Mouse (Mus musculus) T-helper 17 cell (primary cell): ENCODE results near the gene Mtmr10.

Experiments used
- in situ Hi-C, 2 experiments: fragments of 300-600 bp; cut with MboI, MseI; formaldehyde crosslinking; loops; 1 replicate in 1 of 2; 2 replicates in 1 of 2; pipeline ENCODE4 v1.15.1; 2025; ENCODE audit warnings: high pct_unique_total_duplicates in 2 of 2

The Mtmr10 gene

DNA sequence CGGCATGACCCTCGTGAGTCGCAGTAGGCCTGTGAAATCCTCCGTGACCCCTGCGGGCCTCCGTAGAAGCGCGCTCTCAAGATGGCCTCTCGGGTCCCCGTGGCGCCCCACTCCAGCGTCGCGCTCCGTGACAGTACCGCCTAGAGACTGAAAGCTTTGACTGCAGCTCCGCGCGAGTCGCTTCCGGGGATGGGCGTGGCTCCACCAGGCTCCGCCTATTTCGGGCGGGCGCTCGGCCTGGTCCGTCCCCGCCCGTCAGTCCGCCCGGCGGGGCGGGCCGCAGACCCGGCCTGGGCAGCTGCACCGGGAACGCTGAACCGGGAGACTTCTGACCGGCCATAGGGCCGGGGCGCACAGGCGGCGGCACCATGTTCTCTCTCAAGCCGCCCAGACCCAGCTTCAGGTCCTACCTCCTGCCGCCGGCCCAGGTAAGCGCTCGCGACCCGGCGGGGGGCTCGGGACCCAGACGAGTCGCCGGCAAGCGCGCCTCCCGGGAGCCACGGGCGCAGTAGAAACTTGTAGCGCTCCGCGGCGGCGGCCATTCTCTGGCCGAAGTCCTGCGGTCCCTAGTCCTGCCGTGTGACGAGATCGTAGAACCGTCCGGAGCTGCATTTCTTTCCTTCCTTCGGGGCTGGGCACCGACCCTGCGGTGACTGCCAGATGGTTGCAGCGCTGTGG lies at the start of gene Mtmr10:
Mtmr10 (plus strand) TSS at position 240 of the 678 bp plus-strand sequence.
- in situ Hi-C loops: loop anchor here in 1 of 2 experiments (5.0 to 10.0 kb wide), 3 partner anchors 90 to 533 kb away; no protein-coding TSS in a partner anchor

DNA sequence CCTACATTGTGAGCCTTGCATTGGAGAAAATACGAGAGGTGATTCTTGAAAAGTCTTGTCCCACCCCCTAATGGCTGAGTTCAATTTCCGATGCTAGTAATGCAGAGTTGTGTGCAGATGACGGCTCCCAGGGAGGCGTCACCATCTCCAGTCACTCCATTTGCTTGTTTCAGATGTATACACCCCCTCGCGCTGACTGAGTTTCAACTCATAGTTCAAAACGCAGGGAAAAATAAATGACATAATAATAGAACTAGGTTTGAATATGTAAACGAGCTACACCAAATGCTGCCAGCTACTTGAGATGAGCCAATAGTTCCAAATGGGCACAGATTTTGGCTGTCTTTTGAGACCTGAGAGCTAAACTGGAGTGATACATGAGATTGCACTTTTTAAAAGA lies 49.7 kb upstream of the Mtmr10 start:
- in situ Hi-C loops: loop anchor here in 1 of 2 experiments (25.0 kb wide), 1 partner anchor 500 kb away; no protein-coding TSS in a partner anchor

DNA sequence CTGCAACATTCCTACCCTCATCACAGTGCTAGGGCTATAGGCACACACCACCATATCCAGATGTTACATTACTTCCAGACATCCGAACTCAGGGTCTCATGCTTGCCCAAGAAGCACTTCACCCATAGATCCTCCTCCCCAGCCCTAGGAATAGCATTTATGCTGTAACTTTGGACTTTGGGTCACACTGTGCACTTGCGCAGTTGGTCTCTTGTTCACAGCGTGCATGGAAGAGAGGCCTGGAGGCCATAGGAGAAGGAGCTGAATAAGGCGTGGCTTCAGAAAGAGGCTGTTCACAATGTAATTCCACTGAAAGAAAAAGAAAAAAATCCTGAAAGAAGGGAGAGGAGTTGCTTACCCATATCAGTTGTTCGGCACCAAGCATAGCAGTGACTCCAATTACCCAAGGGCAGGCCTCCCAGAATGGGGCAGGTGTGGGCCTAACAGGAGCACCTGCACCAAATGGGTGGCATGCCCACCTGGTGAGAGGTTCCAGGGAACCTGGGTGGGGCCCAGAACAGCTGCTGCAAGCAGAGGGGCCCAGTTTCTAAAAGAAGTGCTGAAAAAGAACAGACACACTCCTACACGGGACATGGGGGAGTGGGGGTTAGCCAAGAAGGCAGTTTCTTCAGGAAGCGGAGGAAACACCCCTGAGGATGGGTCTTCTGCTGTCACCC lies 48.9 kb upstream of the Mtmr10 start:
- in situ Hi-C loops: loop anchor here in 1 of 2 experiments (25.0 kb wide), 1 partner anchor 499 kb away; no protein-coding TSS in a partner anchor

DNA sequence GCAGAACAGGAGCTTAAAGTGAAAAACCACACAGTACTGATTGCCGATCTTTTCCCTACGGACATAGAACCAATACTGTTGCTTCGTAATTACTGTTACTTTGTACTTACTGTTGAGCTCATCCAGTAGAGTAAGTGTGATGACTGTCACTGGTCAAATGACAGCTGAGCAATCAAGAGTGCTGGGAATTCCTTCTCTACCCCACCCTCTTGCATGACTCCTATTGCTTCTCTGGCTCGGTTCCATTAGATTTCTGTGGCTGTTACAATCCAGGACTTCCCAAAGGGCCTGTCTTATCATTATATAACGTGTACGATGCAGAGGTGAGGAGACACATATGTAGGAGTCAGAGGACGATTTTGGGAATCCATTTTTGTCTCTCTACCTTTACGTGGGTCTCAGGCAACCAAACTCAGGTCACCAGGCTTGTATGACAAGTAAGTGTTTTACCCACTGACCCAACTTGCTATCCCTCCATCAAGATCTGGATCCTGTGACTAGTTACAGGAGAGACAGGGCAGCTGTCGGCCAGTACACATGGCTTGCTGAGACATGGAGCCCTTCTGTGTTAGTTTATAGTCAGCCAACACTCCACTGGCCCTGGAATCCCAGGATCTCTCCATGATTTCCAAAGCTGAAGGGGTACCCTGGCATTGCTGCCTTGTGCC lies 48.2 kb upstream of the Mtmr10 start:
- in situ Hi-C loops: loop anchor here in 1 of 2 experiments (25.0 kb wide), 1 partner anchor 498 kb away; no protein-coding TSS in a partner anchor

DNA sequence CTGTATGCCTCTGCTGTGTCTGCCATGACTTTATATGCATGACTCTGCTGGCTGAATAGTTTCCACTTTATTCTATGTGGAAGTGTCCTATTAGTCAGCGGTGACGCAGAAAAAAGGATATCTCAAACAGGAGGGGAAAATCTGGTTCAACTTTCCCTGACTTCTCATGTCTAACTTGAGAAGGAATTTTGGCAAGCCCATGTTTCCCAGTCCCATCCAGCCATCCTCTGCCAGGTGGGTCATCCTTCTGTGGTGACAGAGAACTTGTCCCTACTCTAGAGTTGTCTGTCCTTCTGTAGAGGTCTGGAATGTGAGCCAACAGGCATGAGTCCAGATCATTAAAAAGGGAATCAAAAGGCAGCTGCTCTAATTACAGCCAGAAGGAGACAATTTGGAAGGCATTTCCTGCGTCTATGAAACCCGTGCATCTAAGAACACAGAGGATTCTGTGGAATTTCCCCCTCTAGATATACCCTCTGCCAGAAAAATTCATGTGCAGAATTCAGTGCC lies 47.6 kb upstream of the Mtmr10 start:
- in situ Hi-C loops: loop anchor here in 1 of 2 experiments (25.0 kb wide), 1 partner anchor 497 kb away; no protein-coding TSS in a partner anchor

DNA sequence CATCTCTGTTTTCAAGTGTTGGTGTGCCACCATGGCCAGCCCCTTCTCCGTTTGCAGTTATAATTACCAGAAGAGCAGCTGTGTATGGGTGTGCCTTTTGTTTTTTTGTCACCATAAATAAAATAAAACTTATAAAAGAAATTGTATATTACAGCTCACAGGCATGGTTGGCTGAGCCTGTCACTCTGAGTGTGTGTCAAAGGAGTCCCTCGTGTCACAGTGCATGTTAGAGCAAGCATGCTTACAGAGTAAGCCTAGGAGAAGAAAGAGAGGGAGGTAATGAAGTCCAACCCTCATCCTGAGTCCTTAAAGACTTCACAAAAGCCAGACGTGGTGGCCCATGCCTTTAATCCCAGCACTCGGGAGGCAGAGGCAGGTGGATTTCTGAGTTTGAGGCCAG lies 45.0 kb upstream of the Mtmr10 start:
- in situ Hi-C loops: loop anchor here in 1 of 2 experiments (25.0 kb wide), 1 partner anchor 495 kb away; no protein-coding TSS in a partner anchor

DNA sequence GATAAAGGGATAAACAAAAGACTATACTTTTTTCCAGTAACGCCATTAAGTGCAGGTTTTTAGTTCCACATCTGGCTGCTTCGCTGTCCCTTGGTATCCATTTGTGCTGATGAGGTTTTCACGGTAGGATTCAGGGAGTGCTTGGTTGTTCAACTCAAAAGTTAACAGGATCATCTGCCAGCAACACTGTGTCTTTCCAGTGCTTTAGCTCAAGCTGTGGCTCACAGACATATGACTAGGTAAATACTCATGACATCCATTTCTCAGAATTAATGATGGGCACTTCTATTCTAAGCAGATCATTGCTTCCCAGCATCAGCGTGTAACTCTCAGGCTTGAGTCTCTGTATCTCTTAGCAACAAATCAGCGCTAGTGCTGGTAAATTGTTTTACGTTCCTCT lies 43.1 kb upstream of the Mtmr10 start:
- in situ Hi-C loops: loop anchor here in 1 of 2 experiments (25.0 kb wide), 1 partner anchor 493 kb away; no protein-coding TSS in a partner anchor

DNA sequence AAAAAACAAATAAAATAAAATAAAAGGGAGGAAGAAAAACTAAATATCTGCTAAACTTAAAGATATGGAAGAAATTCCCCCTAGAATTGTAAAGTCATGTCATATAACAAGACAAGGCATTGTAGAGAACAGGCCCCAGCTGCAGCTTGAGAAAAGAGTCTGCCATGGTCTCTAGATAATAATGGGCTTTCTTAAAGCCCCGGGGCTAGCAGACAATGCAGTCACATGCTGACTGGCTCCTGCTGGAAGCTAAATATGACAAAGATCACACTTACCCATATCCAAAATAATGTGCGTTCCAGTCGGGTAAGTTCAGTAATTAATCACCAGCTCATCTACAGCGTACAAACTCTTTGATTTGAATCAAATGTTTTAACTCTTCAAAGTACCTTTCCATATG lies 40.7 kb upstream of the Mtmr10 start:
- in situ Hi-C loops: loop anchor here in 1 of 2 experiments (25.0 kb wide), 1 partner anchor 491 kb away; no protein-coding TSS in a partner anchor

DNA sequence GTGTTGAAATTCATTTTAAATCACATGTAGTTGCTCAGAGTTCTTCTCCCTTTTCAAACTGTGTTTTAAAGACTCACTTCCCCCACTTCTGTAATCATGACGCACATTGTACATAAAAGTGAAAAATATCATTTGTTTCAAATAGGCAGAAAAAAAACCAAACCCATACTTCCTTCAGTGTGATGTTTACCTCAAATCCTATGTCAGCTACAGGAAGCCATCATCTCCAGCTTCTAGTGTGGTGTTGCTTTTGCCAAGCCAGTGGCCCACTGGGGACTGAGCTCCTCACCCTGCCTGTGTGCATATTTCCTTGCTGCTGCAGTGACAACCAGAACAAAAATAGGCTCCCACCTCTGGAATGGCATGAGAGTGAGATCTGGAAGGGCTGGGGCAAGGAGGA lies 39.1 kb upstream of the Mtmr10 start:
- in situ Hi-C loops: loop anchor here in 1 of 2 experiments (25.0 kb wide), 1 partner anchor 489 kb away; no protein-coding TSS in a partner anchor

DNA sequence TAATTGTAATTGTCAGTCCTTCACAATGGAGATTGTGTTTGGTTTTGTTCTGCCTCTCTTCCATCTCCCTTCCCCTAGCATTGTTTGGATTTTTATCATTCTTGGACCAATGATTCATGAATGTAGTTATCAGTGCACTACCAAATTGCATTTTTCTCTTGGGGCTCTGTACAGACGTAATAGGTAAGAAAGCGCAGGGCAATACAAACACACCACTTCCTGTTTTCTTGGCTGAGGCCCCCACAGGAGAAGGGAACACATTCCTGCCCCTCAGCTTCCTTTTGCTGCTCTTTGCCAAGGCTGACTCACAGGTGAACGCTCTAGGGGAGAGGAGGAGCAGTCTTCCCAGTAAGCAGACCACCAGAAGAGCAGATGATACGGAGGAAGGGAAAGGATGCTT lies 37.7 kb upstream of the Mtmr10 start:
- in situ Hi-C loops: loop anchor here in 1 of 2 experiments (25.0 kb wide), 1 partner anchor 488 kb away; no protein-coding TSS in a partner anchor

DNA sequence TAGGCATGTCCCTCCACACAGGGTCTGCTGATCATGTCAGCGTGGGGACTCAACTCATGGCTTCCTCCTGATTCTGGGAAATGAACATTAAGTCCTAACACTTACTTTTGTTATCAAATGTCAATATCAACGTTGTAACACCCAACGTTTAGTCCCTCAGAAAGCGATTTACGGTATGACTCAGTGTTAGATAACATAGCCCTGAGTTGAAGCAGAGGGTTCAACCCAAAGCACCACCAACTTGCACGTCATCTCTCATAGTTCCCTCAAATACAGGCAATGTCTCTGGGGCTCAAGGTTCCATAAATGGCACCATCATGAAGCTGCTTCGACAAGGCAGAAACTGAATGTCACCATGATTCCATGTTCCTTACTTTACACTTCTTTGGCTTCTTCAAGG lies 37.0 kb upstream of the Mtmr10 start:
- in situ Hi-C loops: no loop called here

DNA sequence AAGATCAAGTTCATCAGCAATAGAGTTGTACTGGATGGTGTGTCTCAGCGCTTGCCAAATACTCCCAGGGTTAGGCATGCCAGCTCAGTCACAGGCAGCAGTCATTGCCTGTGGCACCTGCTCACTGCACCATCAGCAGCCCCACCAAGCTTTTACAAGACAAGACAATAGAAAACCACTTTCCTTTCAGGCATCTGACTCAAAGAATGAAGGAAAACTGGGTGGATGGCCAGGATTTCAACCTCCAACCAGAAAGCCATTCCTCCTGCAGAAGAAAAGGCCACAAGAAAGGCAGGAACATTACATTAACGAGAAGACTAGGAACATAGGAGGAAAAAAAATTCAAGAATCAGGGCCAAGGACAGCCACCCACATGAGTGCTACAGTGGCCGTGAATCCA lies 33.7 kb upstream of the Mtmr10 start:
- in situ Hi-C loops: no loop called here

DNA sequence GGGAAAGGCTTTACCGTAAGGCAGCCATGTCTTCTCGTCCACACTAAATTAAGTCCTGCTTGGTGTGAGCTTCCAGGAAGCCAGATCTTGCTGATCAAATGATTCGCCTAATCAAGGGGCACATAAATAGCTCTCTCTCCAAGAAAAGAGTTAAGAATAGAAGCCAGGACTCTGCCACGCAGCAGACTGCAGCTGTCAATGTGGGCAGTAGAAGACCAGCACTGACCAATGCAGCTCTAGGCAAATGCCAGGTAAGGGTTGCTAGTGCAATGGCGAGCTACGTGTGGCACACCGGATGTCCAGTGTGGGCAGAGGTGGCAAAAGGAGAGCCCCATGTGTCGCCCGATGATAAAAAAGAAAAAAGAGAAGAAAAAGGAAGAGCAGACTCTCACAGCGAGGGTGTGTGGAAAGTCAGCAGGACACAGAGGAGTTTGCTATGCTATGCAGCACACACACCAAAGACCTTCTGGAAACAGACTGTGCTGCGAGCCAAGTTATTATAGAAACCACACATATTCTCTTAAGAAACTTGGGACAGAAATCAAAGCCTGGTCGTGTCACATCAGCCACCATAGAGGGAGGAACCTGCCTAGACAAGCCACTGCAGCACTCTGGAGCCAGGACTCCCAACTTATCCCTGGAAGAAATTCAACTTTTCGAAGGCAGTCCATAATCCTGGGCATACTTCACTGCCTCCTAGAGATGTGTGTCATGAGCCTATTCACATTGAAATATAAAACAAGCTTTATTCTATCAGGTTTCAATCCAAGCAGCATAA lies 21.8 kb upstream of the Mtmr10 start:
- in situ Hi-C loops: no loop called here

DNA sequence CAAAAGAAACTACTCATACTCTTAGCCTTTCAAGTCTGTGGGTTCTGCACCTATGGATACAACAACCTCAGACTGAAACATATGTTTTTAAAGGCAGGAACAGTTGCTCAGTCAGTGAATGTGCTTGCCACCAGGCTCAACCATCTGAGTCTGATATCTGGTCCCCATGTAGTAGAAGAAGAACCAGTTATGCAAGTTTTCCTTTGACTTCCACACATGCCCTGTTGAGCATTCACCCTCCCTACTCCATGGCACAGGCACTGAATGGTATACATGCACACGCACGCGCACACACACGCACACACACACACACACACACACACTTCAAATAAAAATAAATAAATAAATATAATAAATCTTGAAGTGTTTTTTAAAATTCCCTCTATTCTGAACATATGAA lies 20.9 kb upstream of the Mtmr10 start:
- in situ Hi-C loops: no loop called here

DNA sequence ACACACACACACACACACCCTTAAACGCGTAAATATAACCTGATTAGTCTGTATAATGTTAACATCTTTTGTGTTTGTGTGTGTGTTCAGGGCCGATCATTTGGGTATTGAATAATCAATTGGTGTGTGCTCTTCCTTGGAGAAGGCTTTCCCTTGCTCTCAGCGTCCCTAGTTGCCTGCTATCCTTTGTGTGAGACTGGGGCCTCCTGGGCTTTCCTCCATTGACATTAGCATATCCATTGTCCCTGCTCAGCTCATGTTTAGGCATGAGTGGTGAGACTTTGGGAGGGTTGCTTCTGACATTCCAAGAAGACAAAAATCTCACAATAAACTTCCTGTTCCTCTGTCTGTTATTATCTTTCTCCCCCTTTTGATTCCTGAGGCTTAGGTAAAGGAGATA lies 15.5 kb upstream of the Mtmr10 start:
- in situ Hi-C loops: no loop called here

DNA sequence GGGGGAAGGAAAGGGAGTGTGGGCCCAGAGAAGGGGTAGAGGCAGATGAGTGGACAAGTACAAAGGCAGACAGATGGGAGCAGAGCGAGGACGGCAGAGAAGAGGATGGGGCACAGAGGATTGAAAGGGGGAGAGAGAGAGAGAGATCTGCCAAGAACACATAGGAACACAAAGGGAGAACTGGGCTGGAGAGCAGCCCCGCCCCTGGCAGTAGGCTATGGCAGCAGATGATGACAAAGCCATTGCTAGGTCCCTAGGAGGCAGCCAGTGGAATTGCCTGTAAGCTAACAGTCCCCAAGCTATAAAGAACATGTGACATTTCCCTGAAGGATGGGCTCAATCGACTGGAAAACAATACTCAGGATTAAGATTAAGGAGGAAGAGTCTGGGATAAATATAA lies 11.9 kb upstream of the Mtmr10 start:
- in situ Hi-C loops: no loop called here

DNA sequence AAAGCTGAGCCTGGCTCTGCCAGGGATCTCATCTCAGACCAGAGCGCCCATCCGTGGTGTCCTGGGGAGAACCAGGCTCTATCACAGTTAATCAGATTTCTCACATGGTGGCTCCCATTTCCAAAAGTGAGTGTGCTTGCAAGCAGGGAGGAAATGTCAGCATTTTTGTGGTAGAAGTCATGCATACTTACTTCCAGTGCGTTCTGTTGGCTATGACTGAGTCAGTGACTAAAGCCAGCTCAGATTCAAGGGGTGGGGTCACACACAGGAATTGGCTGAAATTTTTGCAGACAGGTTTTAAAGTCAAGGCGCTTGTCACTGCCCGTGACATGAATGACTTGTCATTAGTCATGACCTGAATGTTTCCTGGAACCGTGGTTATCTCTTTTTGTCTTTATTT lies 10.5 kb upstream of the Mtmr10 start:
- in situ Hi-C loops: no loop called here

DNA sequence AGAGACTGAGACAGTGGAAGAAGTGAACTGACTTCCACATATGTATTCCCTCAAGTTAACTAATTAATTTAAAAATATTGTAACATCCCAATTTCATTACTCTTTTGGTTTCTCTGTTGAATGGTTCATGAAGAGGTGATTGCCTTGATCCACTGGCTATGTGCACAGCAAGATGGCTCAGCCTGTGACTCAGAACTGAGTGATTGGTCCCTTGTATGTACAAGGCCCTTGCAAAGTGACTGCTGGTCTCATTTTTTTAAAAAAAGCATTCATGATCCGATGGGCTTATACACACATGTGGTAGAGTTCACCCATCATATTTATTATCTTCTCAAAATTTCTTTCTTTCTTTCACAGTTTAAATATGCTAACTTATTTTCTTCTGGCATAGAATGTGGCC lies 8.9 kb upstream of the Mtmr10 start:
- in situ Hi-C loops: no loop called here

DNA sequence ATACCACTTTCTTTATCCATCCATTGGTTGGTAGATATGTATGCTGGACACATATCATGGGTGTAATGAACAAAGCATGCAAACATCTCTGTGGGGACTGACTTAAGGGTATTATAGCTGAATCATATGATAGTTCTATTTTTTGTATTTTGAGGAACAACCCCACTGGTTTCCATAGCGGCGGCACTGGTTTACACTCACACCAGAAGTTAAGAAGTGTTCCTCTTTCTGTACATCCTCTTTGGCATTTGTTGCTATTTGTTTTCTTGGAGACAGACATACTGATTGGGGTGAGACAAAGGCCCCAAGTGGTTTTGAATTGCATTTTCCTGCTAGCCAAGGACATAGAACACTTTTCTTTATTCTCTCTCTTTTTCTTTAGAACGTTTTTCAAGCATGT lies 7.9 kb upstream of the Mtmr10 start:
- in situ Hi-C loops: no loop called here

DNA sequence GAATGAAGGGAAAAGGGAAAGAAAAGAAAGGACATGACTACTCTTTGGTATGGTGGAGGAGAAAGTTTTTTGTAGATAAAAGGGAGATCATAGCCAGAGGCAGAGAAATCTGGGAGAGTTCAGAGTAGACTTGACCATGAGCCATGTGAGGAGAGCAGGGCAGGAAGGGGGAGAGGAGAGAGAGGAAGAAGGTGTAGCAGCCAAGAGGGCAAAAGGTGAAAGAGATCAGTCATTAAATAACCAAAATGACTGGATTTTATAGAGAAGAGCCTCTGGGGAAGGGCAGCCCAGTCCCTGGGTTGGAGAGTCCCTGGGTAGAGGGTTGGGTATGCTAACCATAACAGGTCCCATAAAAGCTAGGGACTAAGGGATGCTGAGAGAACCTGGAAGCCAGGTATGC lies 887 bp upstream of the Mtmr10 start:
- in situ Hi-C loops: loop anchor here in 1 of 2 experiments (5.0 to 10.0 kb wide), 3 partner anchors 91 to 532 kb away; no protein-coding TSS in a partner anchor

DNA sequence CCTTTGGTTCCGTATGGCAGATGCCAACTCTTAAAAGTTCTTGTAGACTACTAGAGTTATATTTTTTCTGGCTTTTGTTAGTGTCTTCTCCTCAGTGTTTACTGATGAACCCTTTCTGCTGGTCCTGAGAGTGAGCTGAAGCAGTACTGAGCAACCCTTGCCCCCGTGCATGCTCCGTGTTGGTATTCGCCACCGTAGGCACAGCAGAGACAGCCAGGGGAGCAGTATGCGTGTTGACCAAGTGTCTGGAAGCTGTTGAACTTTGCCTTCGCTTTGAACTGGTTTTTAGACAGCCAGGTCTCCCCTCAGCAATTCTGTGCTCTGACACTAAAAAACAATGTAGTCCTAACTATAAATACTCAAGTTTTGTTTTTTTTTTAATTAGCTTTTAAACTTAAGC lies 2.0 kb downstream of the Mtmr10 start:
- in situ Hi-C loops: loop anchor here in 1 of 2 experiments (5.0 to 10.0 kb wide), 3 partner anchors 88 to 535 kb away; no protein-coding TSS in a partner anchor
